Mouse (Mus musculus) gastrocnemius, adult 18-20 months (tissue): ENCODE results near the gene Gpr39. TPM values are rescaled to one million over a fixed set of nuclear protein-coding genes. Genes with fewer than 3 reads are reported as not detected.

Source experiments
- total RNA-seq, 2 experiments: library from RNA; stranded (reverse); gene quantifications; 2 replicates each; pipeline ENCODE4 v1.2.3; 2021

Gene Gpr39
- total RNA-seq, 2 experiments from 2014 or later = not detected

Other genes starting within 250 kb of the Gpr39 start
- gene Actr3, start 241.3 kb upstream of the Gpr39 start, total RNA-seq = 10 to 100 TPM; 40.0 to 50.8 TPM
- 10 to 100 TPM; 17.7 to 42.4 TPM for gene Slc35f5, start 116.4 kb upstream of the Gpr39 start, total RNA-seq
- gene Lypd1, start 236.1 kb downstream of the Gpr39 start, total RNA-seq = not detected